Mouse (Mus musculus) monocyte, adult 2 months (primary cell): ENCODE measurements around the gene Igsf23.
"Not testable (repeated sequence)": the region's sequence is repeated elsewhere in the genome, so short reads cannot be mapped to it uniquely, and the experiment has no call there.

Experiments
- DNase-seq, 2 experiments: peaks; one replicate each; pipeline ENCODE4 v3.0.0; 2022; ENCODE audit warnings: low spot score in 2 of 2, low read depth in 1 of 2

Igsf23 gene

GRCm38 (mm10) chr7:19950589-19950988 lies at the start of gene Igsf23:
TSS of gene Igsf23 (minus strand) at chr7:19950756.
- DNase-seq, result no peak

- DNase-seq, result not testable (repeated sequence)
Measured at GRCm38 (mm10) chr7:19996721-19997120, 46.2 kb upstream of the Igsf23 start.

- DNase-seq, result not testable (repeated sequence)
Measured at GRCm38 (mm10) chr7:19991165-19991564, 40.6 kb upstream of the Igsf23 start, which contains the start of gene Nlrp9b. TSS of gene Nlrp9b (plus strand) at chr7:19991465.

- DNase-seq, result no peak
Measured at GRCm38 (mm10) chr7:19971516-19971915, 21.0 kb upstream of the Igsf23 start.

- DNase-seq, result no peak
Measured at GRCm38 (mm10) chr7:19970196-19970595, 19.6 kb upstream of the Igsf23 start.

- DNase-seq, result no peak
Measured at GRCm38 (mm10) chr7:19969541-19970090, 19.1 kb upstream of the Igsf23 start.

- no peak for DNase-seq
Measured at GRCm38 (mm10) chr7:19969106-19969505, 18.6 kb upstream of the Igsf23 start.

- DNase-seq, result no peak
Measured at GRCm38 (mm10) chr7:19964985-19965579, 14.5 kb upstream of the Igsf23 start, which contains the start of gene Ceacam20. TSS of gene Ceacam20 (plus strand) at chr7:19965412.

GRCm38 (mm10) chr7:19962423-19962822 lies 11.9 kb upstream of the Igsf23 start:
- DNase-seq, result no peak

GRCm38 (mm10) chr7:19956341-19956781 lies 5.8 kb upstream of the Igsf23 start:
- peak; percentile 59 to 76 for DNase-seq

- no peak for DNase-seq
Measured at GRCm38 (mm10) chr7:19955861-19956260, 5.3 kb upstream of the Igsf23 start.

- DNase-seq, result no peak
Measured at GRCm38 (mm10) chr7:19953054-19953453, 2.5 kb upstream of the Igsf23 start.

- no peak for DNase-seq
Measured at GRCm38 (mm10) chr7:19952320-19952986, 1.9 kb upstream of the Igsf23 start.

- no peak for DNase-seq
Measured at GRCm38 (mm10) chr7:19949996-19950395, 560 bp downstream of the Igsf23 start.

- DNase-seq, result no peak
Measured at GRCm38 (mm10) chr7:19948956-19949355, 1.6 kb downstream of the Igsf23 start.

- no peak for DNase-seq
Measured at GRCm38 (mm10) chr7:19945821-19946515, 4.6 kb downstream of the Igsf23 start.

- DNase-seq, result no peak
Measured at GRCm38 (mm10) chr7:19945201-19945600, 5.4 kb downstream of the Igsf23 start.

GRCm38 (mm10) chr7:19944709-19945108 lies 5.8 kb downstream of the Igsf23 start:
- DNase-seq, result no peak

GRCm38 (mm10) chr7:19940256-19940655 lies 10.3 kb downstream of the Igsf23 start:
- no peak for DNase-seq

GRCm38 (mm10) chr7:19939555-19940235 lies 10.9 kb downstream of the Igsf23 start:
- DNase-seq, result no peak

GRCm38 (mm10) chr7:19937229-19937821 lies 13.2 kb downstream of the Igsf23 start:
- DNase-seq, result no peak
